Mouse (Mus musculus) small intestine, adult 2 months (tissue): Measurements from ENCODE around the gene Dclk1.

Experiments
- CTCF ChIP-seq: fragments of 200-500 bp; IDR thresholded peaks from 2 replicates; pipeline ENCODE4 v1.5.1; 2012; ENCODE audit warnings: low read depth, mild to moderate bottlenecking, control low read depth, inconsistent platforms, low read length, moderate library complexity, mixed read lengths; ENCODE audit not compliant: insufficient replicate concordance, insufficient read length; ENCODE audit errors: extremely low read depth
- POLR2A ChIP-seq: fragments of 200-500 bp; IDR thresholded peaks from 2 replicates; pipeline ENCODE4 v1.6.1; 2012; ENCODE audit warnings: low read depth, mild to moderate bottlenecking, control low read depth, inconsistent platforms, low read length, moderate library complexity

DNA sequence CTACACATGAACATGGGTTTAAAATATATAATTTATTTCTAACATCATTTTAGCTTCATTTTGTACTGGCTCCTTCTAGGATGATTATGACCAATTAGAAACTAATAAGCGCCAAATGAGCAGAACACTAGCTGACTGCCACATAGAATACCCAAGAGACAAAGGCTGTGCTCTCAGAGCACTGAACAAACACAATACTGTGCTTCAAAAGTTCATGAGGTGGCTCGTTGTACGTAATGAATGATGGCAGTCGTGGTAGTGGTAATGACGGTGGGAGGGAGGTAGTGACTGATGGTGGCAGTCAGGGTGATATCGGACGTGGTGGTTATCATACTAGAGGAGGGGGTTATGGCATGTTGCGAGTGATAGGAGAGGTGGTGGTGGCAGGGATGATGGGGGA is 125.0 kb downstream of the Dclk1 start:
- no peak for TF ChIP-seq CTCF
- no peak for TF ChIP-seq POLR2A
